Mouse (Mus musculus) layer of hippocampus, postnatal 25 days (tissue): ENCODE data around the gene Tlr13. TPM values are rescaled to one million over a fixed set of nuclear protein-coding genes. Genes with fewer than 3 reads are reported as not detected.
A peak's percentile ranks its signal among the peaks of the same experiment; 100 is the strongest.
"Not testable (repeated sequence)": the region's sequence is repeated elsewhere in the genome, so short reads cannot be mapped to it uniquely, and the experiment has no call there.

Experiments used
- DNase-seq, 2 experiments: peaks; one replicate each; pipeline ENCODE4 v3.0.0; 2022; ENCODE audit warnings: mixed read lengths in 2 of 2, low spot score in 1 of 2; ENCODE audit errors: extremely low spot score in 1 of 2
- total RNA-seq, 2 experiments: library from RNA; stranded (reverse); gene quantifications; 2 replicates each; pipeline ENCODE4 v1.2.3; 2021

The Tlr13 gene
- total RNA-seq, 2 experiments from 2014 or later: 1.7 TPM

DNA sequence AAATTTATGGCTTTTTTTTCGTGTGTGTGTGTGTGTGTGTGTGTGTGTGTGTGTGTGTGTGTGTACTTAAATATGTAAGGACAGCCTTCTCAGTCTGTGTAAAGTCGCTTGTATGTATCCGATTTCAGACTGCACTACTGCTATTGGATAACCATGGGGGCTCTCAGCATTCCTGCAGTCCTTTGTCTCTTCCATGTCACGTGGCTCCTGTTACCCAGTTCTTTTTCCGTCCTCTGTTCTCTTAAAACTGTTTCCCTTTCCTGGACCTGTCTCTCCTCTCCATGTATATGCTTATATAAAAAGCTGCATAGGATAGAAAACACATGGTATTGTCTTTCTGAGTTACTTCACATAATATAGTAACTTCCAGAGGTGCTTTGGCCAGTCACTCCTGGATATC is 42.7 kb downstream of the Tlr13 start:
- no peak for DNase-seq

DNA sequence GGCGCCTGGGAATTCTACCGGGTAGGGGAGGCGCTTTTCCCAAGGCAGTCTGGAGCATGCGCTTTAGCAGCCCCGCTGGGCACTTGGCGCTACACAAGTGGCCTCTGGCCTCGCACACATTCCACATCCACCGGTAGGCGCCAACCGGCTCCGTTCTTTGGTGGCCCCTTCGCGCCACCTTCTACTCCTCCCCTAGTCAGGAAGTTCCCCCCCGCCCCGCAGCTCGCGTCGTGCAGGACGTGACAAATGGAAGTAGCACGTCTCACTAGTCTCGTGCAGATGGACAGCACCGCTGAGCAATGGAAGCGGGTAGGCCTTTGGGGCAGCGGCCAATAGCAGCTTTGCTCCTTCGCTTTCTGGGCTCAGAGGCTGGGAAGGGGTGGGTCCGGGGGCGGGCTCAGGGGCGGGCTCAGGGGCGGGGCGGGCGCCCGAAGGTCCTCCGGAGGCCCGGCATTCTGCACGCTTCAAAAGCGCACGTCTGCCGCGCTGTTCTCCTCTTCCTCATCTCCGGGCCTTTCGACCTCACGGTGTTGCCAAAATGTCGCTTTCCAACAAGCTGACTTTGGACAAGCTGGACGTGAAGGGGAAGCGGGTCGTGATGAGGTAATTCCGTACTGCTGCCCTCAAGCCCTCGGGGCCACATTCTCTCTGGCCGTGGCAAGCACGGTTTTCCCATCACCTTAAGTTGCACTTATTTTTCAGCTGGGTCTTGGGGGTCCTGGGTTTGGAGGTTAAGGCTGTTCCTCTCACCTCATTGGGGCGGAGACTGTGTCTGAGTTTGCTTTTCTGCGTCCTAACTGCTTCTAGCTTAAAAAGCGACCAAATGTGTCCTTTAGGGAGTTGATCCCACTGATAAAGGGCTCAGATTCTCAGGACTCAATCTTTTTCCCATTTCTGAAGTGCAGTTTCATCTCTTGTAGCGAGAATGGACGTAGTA is 44.0 kb downstream of the Tlr13 start, which contains the start of gene Pgk1:
Gene Pgk1, plus strand, starts transcription at position 388 of the 937 bp plus-strand sequence.
- DNase-seq: peak; percentile 40 to 51

DNA sequence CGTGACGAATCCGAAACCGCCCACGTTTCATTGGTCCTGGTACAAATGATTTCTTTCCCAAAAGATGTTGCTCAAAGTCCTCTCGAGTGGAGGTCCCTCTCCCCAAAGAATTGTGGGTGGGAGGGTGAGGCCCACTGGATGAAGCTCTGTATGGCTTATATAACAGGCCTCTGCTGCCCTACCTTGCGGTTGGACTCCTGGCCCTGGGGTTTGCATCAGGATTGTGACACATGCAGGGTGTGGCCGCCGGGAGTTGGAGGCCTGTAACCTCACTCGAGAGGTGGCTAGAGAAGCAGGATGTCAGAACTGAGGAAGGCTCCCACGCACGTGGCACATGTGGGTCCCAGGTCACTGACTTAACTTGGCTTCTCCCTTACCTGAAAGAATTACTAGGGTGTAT is 44.7 kb downstream of the Tlr13 start:
- DNase-seq: no peak

DNA sequence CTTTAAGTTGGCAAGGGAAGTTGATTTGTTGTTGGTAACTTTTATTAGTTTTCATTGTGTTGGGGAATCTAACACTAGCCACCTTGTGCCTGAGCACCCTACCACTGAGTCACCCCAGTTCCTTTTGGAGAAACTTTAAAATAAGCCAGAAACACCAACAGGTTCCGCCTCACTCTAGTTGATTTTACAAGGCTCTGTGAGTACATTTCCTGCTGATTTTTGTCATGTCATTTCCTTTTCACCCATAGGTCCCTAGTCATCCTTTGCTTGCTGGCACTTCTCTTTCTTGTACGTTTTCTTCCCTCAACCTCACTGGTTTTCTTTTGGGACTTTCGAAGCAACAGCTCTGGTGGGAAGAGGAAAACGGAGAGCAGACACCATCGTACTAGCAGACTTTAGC is 46.4 kb downstream of the Tlr13 start:
- DNase-seq: no peak

DNA sequence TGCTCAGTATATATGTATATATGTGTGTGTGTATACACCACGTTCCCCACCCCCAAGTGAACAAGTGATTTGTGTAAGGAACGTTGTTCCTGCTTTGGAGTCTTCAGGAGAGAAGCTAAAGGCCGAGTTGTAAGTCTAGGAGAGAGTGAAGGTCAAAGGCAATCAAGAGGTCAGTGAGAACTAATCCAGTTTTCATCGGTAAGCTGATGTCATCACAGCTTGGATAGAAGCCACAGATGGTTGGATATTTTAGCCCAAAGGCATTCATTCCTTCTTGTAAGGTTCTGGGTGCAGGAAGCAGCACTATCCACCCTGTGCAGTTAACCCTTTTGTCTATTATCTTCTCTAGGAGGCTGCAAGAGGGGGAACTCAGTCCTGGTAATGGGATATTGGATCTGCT is 47.1 kb downstream of the Tlr13 start:
- no peak for DNase-seq

DNA sequence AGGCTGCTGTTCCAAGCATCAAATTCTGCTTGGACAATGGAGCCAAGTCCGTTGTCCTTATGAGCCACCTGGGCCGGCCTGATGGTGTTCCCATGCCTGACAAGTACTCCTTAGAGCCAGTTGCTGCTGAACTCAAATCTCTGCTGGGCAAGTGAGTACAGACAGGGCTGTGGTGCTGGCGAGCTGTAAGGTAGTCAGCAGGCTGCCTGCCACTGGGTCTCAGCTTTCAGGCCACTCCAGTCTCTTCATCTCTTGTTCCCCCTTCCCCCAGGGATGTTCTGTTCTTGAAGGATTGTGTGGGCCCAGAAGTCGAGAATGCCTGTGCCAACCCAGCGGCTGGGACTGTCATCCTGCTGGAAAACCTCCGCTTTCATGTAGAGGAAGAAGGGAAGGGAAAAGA is 51.4 kb downstream of the Tlr13 start:
- DNase-seq: not testable (repeated sequence)

DNA sequence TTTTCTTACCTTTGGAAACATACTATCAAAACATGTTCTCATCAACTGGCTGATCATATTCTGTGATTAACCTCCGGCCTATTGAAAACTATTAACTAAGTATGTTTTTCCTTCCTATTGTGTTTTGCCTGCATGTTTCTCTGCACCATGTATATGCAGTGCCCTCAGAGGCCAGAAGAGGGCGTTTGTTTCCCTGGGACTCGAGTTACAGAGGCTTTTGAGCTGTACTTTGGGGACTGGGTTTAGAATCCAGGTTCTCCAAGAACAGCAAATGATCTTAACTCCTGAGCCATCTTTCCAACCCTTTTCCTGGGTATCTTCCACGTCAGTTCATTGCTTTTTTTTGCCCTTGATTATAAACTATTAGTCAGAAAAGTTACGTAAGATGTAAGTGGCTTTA is 54.3 kb downstream of the Tlr13 start:
- DNase-seq: no peak

DNA sequence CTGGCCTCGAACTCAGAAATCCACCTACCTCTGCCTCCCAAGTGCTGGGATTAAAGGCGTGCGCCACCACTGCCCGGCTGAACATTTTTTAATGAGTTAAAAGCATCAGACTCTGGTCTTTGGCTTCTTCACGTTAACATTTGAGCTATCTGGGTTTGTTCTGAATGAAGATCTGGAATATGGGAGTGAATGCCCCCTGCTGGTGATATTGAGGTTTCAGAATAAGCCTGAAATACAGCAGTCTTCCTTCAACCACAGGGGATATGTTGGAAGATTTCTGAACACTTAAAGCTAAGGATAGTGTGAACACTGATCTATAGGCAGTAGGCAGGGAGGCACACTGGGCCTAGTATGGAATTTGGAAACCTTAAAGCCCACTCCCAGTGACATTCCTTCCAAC is 55.9 kb downstream of the Tlr13 start:
- no peak for DNase-seq

DNA sequence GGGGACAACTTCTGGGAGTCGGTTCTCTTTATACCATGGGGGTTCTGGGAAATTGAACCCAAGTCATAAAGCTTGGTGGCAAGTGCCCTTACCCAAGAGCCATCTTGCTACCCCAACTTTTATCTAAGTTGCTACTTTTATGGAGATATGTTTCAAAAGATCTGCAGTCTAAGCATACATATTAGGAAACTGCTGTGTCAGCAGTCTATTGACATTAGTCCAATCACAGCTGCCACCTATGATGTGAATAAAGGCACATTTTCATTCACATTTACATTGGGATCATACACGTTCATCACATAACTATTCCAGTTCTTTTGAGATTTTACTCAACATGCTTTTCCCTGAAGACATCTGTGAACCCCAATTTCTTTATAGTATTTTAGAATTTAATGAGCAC is 66.1 kb downstream of the Tlr13 start:
- DNase-seq: no peak

Other genes with a start within 250 kb of the Tlr13 start
- gene Atrx, start 213.8 kb upstream of the Tlr13 start, total RNA-seq: 100 to 1,000 TPM; 147 to 187 TPM
- 10 to 100 TPM; 14.2 to 17.3 TPM for gene Magt1, start 131.3 kb upstream of the Tlr13 start, total RNA-seq
- gene Cox7b, start 127.5 kb upstream of the Tlr13 start, total RNA-seq: 100 to 1,000 TPM; 315 to 325 TPM
- gene Atp7a, start 115.9 kb upstream of the Tlr13 start, total RNA-seq: 1 to 10 TPM; 6.2 to 7.2 TPM
- gene Pgk1, start 43.9 kb downstream of the Tlr13 start, total RNA-seq: 100 to 1,000 TPM; 448 to 493 TPM
- gene Taf9b, start 78.0 kb downstream of the Tlr13 start, total RNA-seq: 10 to 100 TPM; 23.3 to 23.9 TPM
- gene Fnd3c2, start 112.2 kb downstream of the Tlr13 start, total RNA-seq: not detected